Mouse (Mus musculus) spleen, postnatal 4 days (tissue): ENCODE data around the gene Etl4.
"Not testable (repeated sequence)": the region's sequence is repeated elsewhere in the genome, so short reads cannot be mapped to it uniquely, and the experiment has no call there.

Experiments
- DNase-seq, 2 experiments: peaks; one replicate each; pipeline ENCODE4 v3.0.0; 2022; ENCODE audit warnings: low spot score in 2 of 2

Etl4 gene

DNA sequence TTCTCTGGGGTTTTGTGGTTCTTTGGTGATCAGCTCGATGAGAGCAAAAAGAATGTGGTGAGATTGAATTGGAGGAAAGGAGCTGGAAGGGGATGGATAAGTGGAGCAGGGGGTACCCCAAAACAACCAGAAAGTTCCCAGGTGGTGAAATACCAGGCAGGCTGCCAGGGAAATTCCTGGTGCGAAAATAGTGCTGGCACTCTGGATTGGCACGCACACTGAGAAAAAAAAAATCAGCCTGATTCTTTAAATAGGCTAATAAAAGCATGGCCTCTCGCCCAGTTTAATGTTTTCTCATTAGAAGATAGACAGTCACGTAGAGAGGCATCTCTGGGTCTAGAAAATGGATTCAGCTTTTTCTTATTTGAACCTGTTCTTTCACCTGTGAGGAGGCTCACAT lies 258.0 kb downstream of the Etl4 start:
- no peak for DNase-seq

- DNase-seq: no peak
Observed at GRCm38 (mm10) chr2:20168156-20168555, 258.6 kb downstream of the Etl4 start.

DNA sequence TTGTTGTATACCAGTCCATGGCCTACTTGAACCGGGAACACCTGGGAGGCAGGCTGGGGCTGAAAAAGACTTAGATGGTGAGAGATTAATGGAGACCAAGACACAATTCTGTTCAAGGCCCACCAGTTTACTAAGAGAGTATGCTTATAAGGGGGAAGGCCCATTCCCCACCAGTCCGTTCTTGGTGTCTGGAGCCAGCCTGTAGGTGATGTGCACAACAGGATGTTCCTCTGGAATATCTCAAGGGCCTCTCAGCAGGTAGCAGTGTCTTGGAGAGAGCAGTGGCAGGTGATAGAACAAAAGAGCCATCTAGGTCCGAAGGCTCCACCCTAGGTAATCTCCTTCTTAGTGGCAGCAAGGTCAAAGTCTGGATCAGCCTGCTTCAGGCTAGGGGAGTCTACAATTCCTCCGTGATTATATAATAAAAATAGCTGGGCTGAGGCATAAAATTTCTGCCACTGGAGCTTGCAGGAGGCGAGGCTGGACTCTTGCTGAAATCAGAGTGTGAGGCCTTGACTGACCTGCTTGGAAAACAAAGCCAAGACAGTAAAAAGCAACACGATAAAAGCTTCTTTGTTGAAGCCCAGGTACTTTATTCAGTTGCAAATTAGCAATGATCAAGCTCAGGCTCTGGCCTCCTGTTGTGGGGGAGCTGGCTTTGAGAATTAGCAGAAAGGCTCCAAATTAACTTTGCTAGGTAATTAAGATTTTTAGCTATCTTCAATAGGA lies 267.0 kb downstream of the Etl4 start:
- DNase-seq: not testable (repeated sequence)

DNA sequence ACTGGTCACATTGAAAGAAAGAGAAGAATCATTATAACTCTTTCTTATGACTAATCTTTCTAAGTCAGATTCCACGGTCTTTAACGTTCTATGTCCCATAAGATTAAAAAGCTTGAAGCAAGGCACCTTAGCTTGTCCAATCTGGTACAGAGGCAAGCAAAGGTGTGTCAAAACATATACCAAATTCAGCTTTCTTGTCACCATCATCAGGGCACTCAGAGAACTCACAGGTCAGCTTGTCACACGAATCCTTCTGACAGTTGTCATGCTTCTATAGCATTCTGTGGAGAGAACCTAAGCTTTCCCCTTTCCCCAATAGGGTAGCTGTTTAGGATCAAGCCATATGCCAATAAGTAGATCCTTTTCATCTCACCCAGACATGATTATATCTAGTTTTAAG lies 267.7 kb downstream of the Etl4 start:
- not testable (repeated sequence) for DNase-seq

DNA sequence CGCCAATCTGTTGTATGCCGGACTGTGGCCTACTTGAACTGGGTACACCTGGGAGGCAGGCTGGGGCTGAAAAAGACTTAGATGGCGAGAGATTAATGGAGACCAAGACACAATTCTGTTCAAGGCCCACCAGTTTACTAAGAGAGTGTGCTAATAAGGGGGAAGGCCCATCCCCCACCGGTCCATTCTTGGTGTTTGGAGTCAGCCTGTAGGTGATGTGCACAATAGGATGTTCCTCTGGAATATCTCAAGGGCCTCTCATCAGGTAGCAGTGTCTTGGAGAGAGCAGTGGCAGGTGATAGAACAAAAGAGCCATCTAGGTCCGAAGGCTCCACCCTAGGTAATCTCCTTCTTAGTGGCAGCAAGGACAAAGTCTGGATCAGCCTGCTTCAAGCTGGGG lies 271.0 kb downstream of the Etl4 start:
- not testable (repeated sequence) for DNase-seq

DNA sequence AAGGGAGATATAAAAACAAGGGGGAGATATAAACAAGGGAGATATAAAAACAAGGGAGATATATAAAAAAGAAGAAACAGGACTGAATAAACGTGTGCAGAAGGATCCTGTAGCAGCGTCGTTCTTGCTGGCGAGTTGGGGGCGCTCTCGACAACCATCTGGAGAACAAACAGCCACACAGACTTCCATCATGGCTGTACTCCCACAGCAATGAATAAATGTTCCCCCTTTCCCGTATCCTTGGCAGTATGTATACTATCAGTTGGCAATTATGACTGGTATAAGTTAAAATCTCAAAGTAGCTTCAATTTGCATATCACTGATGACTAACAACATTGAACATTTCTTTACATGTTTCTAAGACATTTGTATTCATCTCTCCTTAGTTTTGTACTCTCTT lies 277.6 kb downstream of the Etl4 start:
- not testable (repeated sequence) for DNase-seq

DNA sequence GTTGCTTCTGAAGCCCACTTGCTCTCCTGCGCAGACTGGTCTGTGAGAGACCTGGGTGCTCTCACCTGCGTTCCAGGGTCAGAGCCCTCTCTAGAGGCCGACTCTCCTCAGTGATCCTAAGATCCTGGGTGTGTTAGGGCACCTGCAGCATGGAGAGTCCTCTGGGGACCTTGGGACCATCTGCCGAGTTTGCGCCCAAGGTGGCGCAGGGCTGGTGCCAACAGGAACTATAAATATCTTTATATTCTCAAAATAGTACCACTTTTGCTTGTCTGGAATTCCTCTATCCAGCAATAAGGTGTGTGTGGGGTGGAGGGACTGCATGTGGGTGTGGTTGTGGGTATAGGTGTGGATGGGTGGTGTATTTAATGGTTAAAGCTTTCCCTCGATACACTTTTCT lies 293.4 kb downstream of the Etl4 start:
- no peak for DNase-seq

- DNase-seq: no peak
Observed at GRCm38 (mm10) chr2:20206647-20207046, 297.1 kb downstream of the Etl4 start.

DNA sequence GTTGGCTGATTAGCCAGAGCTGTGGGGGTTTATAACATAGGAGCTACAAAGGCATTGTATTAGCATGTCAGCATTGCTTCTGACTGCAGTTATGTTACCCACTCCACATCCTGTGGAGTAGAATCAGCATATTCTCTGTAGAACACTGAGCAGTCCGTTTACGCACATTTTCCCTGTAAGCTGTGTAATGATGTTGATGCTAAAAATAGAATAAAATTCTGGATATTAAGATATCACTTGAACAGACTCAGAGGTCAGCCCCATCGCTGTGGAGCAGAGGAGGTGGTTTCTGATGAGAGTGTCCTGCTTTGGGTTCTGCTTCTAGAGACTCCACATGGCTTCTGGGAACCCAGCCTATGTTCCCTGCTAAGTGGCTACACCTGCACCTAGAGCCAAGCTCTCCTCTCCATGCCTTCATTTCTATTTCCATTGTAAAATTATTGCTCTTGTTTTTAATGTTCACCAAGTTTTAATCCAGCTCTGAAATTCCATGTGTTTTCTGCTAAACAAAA lies 299.2 kb downstream of the Etl4 start:
- no peak for DNase-seq

DNA sequence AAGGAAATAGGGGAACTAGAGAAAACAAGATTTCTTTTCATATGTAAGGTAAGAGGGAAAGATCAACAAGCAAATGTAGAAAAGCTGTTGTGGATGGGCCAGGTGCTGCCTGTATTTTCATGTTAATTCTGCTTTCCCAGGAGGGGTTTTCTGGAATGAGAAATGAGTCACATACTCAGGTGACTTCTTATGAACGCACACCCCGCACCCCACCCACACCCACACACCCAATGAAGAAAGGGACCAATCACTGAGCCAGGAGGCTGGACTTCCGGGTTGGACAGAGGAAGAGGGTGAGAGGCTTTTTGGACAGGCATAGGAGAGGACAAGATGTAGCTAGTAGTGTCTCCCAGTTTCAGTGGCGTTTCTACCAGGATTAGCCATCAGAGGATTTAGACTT lies 299.8 kb downstream of the Etl4 start:
- no peak for DNase-seq

DNA sequence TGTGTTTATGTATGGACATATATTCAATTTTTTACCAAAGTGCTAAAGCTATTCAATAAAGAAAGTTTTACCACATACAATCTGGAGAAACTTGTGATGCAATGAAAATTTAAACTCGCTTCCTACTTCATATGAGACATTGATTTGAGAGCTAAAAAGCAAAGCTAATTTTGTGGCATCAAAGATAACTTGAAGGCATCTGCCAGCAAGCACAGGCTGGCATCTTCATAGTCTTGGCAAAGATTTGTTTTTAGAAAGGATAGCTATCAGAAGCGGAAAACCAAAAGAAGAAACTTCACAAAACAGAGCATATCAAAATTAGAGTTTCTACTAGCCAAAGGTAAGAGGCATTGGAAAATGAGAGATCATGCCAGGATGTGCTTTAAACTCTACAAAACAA lies 306.7 kb downstream of the Etl4 start:
- no peak for DNase-seq

- DNase-seq: no peak
Observed at GRCm38 (mm10) chr2:20216686-20217437, 307.3 kb downstream of the Etl4 start.

DNA sequence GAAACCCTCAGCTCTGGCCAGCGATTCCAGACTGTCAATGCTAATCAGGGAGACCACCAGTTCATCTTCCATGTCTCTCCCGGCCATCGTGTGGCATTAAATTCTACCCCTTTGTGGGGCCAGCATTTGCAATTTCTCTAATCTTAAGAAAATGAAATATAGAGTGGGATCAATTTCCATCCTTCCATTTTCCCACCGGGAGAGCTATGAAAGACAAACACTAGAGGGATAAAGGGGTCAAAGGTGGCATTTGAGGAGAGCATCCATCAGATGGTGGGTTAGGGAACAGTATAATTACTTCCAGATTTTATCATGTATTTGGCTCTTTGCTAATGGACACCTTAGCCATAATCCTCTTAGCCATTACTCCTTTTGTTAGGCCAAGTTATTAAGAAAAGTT lies 321.8 kb downstream of the Etl4 start:
- no peak for DNase-seq

- DNase-seq: no peak
Observed at GRCm38 (mm10) chr2:20248043-20248664, 338.6 kb downstream of the Etl4 start.

GRCm38 (mm10) chr2:20249403-20249802 lies 339.8 kb downstream of the Etl4 start:
- no peak for DNase-seq

DNA sequence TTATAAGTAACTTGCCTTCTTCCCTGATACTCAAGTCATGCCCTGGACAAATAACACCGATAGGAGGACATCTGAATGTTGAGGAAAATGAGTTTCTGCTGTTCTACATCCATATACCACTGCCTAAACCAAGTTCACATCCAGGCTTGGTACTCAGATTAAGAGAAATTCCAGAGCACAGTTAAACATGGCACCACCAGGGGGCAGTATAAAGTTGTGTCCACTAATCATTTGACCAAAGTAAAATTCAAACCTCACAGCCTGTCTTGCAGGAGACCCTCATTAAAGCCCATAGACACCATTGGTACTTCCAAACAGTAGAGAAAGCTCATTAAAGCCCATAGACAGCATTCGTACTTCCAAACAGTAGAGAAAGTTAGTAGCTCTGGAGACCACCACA lies 366.5 kb downstream of the Etl4 start:
- no peak for DNase-seq

DNA sequence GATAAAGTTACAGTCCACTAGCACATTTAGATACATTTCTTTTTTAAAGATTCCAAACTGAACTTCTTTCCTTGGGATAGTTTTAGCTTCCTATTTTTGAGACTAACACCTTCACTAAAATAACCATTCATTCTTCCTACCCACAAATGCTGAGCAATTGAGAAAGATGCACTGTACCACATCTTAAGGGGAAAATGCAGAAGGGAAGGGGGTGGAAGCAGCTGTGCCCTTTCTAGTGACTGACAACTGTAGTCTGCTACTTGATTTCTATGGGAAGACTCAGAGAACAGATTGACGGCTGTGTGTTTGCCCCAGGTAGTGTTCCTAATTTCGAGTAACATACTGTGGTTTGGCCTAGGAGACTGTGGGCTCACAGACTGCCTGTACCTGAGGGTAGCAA lies 372.3 kb downstream of the Etl4 start:
- no peak for DNase-seq

- no peak for DNase-seq
Observed at GRCm38 (mm10) chr2:20284425-20284824, 374.8 kb downstream of the Etl4 start.

DNA sequence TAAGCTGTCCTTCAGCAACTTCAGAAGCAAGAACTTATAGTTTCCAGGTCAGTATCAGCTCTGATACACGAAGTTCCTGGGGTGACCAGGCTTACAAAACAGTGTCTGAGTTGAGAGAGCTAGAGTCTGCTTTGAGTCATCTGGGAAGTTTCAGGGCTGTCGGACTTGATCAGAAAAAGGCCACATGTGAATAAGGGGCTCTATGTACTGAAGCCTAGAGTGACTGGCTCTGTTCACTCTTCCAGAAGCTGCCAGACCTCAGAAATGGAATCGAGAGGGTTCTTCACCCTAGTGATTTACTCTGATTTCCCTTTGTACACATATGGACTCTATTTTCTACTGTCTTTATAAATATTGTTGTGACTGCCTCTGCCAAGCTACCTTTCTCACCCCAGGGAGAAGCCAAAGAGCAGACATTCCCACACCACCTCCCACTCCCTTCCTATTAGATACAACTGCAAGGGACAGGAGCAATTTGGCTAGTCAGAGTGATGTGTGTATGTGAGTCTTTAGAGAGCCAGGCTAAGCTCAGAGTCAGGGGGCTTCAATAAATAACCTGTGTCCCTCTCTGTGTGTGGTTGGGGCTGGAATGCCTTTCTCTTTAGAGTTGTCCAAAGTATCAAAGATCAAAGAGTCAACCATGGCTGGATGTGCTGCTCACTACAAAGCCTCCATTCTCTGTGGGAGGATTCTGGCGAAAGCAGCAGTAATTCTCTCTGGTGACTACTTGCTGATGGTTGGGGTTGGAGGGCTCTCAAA lies 381.6 kb downstream of the Etl4 start:
- no peak for DNase-seq

DNA sequence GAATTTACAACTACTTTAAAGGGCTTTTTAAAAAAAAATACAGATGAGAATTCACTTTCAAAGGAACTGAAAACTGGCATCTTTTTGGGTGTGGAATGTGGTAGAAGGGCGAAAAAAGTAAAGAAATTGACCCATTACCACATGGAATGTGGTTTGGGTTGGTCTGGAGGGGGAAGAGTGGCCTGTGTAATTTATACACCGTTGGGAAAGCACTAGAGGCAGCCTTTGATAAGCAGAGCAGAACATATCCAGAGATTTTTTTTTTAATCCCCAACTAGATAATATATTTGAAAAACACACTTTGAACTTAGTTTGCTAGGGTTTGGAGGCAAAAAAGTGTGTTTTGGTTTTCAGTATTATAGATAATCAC lies 382.1 kb downstream of the Etl4 start:
- no peak for DNase-seq

DNA sequence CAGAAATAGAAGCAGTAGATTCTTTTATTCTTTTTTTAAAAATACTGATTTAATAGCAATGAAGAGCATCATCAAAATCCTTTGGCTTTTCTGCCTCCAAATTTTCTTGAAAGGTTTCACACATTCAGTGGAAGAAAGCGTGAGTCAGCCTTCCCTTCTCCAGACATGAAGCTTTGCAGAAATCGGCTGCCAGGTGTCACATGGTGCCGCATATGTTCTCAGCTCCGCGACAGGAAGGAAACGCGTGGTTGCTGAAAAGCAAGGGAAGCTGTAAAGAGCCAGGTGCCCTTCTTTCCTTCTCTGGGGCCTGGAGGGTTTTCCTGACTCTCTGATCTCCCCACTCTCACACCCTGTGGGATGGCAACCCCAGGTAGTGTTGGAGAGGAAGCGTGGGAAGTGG lies 383.8 kb downstream of the Etl4 start:
- DNase-seq: no peak

- DNase-seq: no peak
Observed at GRCm38 (mm10) chr2:20294596-20294995, 385.0 kb downstream of the Etl4 start.
